Mouse (Mus musculus) cerebellum, adult (tissue): ENCODE measurements around the gene Ddx47.

Source experiments
- ATAC-seq: cut with Nextera tagmentation; 2 replicates; pipeline ENCODE4 v1.9.2; 2017; ENCODE audit warnings: mild to moderate bottlenecking, moderate library complexity, mixed read lengths; ENCODE audit not compliant: insufficient number of reproducible peaks, low FRiP score, low TSS enrichment

The Ddx47 gene

DNA sequence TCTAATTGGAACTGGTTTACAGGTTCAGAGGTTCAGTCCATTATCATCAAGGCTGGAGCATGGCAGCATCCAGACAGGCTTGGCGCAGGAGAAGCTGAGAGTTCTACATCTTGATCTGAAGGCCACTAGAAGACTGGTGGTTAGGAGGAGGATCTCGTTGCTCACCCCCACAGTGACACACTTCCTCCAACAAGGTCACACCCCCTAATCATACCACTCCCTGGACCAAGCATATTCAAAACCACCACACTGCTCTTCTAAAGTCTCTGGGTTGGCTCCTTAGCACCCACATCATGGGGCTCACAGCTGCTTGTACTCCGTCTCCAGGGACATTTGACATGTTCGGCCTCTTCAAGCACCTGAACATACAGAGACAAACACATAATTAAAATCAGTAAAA lies 9.4 kb upstream of the Ddx47 start:
- ATAC-seq: no peak

DNA sequence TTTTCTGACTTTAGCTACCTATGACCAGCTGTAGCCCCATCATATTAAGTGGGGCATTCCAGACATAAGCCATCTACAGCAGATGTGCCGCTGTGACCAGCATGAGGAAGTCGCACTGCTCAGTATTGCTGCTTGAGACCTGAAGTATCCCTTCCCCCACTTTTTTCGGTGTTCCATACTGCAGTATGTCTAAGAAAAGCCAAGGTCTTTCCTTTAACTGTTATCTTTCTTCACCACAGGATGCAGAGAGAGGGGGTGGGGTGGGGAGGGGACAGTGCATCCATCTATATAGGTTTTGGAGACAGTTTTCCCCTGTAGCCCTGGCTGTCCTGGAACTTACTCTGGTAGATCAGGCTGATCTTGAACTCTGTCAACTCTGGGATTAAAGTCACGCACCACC lies 5.0 kb upstream of the Ddx47 start:
- ATAC-seq: no peak

DNA sequence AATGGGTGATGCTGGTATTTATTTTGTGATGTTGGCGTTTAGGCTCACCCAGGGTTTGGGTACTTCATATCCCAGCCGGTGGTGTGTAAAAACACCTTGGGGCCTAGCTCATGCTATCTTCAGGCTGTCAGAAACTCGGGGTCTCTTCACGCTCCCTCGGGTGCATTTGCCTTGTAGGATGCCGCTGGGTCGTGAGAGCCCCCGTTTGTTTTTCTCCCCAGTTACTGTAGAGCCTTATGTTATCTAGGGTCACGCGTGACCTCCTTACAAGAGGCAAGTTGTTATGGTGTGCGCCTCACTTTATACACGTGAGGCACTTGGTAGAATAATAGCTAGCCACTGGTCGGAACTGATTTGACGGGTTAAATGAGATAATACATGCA lies 313 bp downstream of the Ddx47 start:
- peak; percentile 47 for ATAC-seq

DNA sequence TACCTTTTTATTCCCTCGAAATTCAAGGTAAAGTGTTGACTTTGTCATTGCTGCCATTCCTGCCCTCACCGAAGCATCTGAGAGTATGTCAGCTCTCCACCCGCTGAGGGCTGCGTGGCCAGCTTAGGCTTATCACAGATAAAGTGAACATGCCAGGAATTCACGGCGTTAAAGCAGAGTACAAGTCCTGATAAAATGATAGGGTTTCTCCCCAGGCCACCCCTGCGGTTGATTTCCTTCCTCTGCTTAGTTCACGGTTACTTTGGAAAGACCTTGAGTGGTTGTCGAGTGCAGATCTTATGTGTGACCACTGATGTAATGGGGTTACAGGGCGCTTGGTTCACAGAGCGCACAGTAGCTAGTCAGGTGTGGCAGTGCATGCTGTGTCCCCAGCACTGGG lies 5.8 kb downstream of the Ddx47 start:
- no peak for ATAC-seq

DNA sequence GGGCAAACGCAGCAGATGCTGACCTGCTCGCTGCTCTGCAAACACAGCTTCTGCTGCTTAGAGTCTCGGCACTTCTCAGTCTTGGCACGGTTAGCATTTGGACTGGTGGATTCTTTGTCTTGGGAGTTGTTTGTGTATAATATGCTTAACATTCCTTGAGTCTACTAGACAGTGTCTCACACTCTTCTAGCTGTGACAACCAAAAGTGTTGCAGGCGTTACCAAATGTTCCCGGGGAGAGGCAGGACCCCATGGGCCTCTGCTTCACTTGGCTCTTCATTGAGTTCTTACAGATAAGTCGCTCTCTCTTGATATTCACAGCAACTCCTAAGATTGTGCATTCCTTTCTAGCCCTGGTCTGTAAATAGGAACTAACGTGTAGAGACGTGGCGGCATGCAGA lies 8.2 kb downstream of the Ddx47 start:
- ATAC-seq: no peak

DNA sequence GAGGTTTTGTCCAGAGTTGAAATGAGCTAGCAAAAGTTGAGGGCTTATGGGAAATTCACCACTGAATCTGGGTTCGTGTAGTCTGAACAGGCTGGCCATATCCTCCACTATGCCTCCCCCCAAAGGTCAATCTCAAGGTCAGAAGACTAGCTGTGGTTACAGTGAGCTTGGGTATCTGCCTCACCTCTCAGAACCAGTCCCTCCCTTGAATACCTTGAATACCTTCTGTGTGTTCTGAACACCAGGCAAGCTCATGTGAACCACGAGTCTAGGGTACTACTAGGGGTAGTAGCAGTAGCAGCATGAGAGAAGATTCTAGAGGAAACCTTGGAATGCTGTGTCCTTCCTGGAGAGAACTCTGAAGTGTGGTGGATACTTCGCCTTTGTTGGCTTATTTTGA lies 10.2 kb downstream of the Ddx47 start:
- no peak for ATAC-seq

- no peak for ATAC-seq
Measured at GRCm38 (mm10) chr6:135023379-135023778, 12.0 kb downstream of the Ddx47 start.

- ATAC-seq: no peak
Measured at GRCm38 (mm10) chr6:135024781-135025420, 13.5 kb downstream of the Ddx47 start.

- peak; percentile 57; the same call in 1 of the 2 replicates for ATAC-seq
Measured at GRCm38 (mm10) chr6:135026232-135026631, 14.8 kb downstream of the Ddx47 start.

- no peak for ATAC-seq
Measured at GRCm38 (mm10) chr6:135026755-135027154, 15.3 kb downstream of the Ddx47 start.

DNA sequence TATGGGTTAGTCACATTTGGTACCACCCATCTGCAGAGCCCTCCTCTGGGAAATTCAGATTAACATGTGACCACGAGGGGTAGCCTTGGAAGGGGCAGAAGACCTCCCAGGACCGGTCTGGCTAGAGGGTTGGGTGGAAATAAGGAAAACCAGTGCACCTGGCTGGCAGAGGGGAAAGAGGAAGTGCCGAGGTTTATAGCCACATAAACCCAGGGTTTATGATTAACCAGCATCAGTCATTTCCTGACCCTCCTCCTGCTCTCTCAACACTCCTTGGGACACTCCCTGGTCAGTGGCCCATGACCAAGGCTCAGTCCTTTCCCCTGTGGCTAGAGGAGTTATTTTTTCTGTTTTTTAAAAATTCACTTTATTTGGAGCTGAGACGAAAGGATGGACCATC lies 17.8 kb downstream of the Ddx47 start:
- no peak for ATAC-seq

DNA sequence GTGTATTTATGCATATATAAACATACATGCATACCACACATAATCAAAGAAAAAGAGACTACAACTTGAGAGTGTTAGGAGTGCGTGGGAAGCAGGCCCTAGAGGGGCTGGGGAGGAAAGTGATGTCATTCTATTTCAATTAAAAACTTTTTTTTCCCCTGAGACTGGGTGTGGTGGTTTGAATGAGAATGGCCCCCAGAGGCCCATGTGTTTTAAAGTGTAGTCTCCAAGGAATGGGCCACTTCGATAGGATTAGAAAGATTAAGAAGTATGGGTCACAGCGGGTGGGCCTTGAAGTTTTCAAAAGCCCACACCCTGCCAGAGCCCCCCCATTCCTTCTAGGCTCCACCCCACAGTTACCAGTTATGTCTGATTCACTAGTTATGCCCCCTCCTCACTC lies 27.3 kb downstream of the Ddx47 start:
- no peak for ATAC-seq

GRCm38 (mm10) chr6:135040275-135040871 lies 29.0 kb downstream of the Ddx47 start:
- ATAC-seq: no peak

DNA sequence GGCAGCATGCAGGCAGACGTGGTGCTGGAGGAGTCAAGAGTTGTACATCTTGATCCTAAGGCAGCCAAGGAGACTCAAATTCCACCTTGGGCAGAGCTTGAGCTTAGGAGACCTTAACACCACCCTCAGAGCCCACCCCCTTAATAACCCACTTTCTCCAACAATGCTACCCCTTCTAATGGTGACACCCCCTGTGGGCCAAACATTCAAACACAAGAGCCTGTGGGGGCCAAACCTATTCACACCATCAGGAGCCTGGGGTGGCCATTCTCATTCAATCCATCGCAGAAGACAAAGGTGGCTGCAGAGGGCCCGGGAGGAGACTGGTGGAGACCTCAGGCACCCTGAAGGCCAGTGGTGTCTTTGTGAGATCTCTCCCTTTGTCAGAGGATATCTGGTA lies 30.5 kb downstream of the Ddx47 start:
- no peak for ATAC-seq

DNA sequence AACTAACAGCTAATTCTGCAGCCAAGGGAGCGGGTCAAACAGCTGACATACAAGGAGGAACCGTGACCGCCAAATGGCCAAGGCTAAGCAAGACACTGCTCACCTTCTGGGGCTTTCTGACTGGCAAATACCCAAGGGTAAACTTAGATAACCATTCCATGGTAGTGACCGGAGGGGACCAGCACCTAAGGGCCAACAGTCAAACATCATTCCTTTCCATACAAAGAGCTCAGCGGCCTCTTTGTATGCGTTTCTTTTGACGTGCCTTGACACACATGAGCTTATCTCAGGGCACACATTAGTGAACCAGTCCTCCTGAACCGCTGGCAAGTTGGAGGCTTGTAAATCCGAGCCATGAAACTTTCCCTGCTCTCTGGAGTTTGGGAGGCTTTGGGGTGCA lies 35.9 kb downstream of the Ddx47 start:
- ATAC-seq: no peak

DNA sequence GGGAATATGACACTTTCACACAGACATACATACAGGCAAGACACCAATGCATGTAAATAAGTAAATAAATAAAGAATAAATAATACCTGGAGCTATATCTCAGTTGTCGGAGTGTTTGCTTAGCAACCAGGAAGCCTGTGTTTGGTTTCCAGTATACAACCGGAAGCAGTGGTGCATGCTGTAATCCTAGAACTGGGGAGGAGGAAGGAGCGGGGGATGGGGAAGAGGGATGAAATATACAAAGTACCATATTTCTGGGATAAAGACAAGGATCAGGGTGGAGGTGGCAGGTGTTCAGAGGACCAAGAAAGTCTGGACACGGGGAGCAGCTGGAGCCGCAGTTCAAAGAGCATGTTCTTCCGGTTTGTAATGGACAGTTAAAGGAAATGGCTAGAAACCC lies 37.1 kb downstream of the Ddx47 start:
- ATAC-seq: no peak

- peak; percentile 77 for ATAC-seq
Measured at GRCm38 (mm10) chr6:135048956-135049355, 37.5 kb downstream of the Ddx47 start.

DNA sequence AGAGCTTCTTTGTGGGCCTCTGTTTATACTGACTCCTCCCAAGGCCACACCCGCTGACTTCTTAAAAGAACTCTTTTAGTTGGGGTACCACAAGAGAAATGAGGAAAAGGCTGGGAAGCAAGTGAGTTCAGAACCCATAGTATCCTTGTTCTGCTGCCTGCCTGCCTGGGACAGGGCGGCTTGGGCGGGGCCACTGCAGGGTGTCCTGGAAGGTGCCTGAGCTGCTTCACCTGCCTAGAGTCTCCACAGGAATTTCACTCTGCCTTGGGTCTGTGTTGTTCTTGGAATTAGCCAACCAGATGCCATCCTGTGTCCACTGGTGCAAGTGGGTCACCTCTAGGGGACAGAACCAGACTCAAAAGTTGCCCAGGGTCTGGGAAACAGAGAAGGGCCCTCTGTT lies 42.4 kb downstream of the Ddx47 start:
- ATAC-seq: no peak

- ATAC-seq: no peak
Measured at GRCm38 (mm10) chr6:135055882-135056281, 44.5 kb downstream of the Ddx47 start.

DNA sequence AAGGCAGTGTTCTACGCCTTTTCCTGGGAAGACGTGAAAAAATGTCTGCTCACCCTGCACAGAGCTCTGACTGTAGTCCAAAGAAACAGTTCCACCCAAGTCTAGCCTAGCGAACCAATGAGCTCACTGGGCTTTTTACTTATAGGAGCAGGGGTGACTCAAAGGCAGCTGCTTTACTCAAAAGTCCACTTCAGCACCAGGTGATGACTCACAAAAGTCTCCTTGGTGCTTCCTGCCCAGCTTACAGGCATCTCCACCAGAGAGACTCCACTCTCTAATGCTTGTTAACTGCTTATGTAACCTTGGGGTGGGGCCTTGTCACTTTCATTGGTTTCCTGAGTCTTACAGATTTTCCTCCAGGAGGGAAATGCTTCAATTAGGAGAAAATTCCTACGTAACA lies 49.3 kb downstream of the Ddx47 start:
- ATAC-seq: no peak

GRCm38 (mm10) chr6:135064621-135065020 lies 53.2 kb downstream of the Ddx47 start:
- no peak for ATAC-seq

DNA sequence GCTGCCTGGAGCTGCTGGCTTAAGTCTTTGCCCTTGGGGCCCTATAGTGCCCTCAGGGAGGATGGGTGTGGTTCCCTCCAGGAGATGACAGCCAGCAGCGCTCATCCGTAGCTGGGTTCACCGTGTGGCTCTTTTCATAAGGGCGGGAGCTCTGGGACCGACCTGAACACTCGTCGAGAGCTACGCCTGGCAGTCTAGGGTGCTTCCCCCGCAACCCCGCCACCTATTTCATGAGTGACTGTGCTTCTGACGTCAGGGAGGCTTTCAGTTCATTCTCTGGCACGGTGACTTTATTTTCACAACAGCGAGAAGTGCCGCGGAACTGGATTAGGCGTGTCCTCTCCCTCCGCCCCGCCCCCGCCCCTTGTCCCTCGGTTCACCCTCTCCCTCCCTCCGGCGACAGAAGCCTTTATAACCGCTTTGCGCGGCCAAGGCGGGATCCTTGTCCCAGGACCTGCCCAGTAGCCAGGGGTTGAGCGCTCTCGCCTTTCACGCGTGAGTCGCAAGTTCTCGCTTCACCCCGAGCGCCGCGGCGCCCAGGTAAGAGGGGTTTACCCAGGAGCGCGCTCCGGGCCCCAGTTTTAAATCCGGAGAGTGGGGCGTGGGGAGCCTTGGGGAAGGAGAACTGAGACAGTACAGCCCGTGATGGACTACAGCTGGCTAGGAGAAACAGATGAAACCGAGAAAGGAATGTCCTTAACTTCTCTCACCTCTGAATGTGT lies 54.0 kb downstream of the Ddx47 start, which contains the start of gene Gprc5a:
TSS of gene Gprc5a (plus strand) at position 416 of the 722 bp plus-strand sequence.
- ATAC-seq: no peak
